Mouse (Mus musculus): ENCODE results near the gene Adamts7. TPM values are rescaled to one million over a fixed set of nuclear protein-coding genes. Genes with fewer than 3 reads are reported as not detected.

The Adamts7 gene
- polyA plus RNA-seq, 1 experiment = 19.9 TPM

DNA sequence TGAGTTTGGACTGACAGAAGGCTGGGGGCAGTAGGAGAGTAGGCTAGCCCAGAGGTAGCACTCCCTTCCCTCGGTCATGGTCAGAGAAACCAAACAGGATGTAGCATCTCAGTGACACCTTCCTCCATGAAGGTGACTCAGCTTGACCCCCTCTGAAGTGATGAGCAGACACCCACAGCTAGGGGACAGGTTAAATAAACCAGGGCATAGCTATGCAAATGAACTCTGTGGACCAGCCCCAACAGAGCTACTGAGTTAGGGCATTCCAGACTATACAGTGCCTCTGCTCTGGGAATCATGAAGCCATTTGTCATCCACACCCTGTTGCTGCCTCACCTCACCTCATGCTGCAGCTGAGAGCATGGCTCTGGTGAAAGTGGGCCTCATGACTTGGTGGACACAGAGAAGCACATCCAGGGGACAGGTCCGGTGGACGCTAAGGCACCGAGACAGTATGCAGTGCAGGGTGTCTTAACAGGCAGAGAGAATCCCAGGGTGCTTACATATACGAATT lies 71.1 kb downstream of the Adamts7 start:
- H3K36me3 ChIP-seq (ENCODE audit: control insufficient read depth, insufficient read depth) = no peaks in the 10 kb centered on the region
- H3K4me2 ChIP-seq (ENCODE audit: low read depth) = no peak overlapping the region
- H3K79me2 ChIP-seq (ENCODE audit: control insufficient read depth, insufficient read depth) = no peaks in the 10 kb centered on the region
- H3K4me3 ChIP-seq = no peak overlapping the region
- TF ChIP-seq SRF (IDR thresholded peaks at IDR 0.05; ENCODE audit: control insufficient read depth, insufficient read length, low read depth) = no peak
- no peak overlapping the region for H3ac ChIP-seq (ENCODE audit: control insufficient read depth, insufficient read length)
- no peaks in the 10 kb centered on the region for H3K27me3 ChIP-seq (ENCODE audit: control insufficient read depth, insufficient read depth, insufficient read length)

DNA sequence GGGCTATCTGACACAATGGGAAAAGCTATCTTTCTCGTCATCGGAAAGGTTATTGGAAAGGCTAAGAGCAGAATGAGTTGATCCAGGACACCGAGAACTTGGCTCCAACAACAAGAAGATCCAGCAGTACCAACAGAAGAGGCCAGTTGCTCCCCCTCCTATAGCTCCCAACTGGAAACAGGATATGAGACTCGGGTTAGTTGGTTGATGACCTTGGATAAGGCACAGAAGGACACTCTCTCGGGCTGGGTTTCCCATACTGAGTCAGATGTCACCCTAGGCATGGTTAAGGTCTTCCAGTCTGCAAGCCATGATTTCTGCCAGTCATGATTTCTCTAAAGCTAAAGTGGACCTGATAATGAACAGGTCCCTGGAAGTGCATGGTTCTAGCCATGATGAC lies 71.9 kb downstream of the Adamts7 start:
- Histone ChIP-seq H3K79me2 (ENCODE audit: control insufficient read depth, insufficient read depth) (no peaks in the 10 kb centered on the region), H3K4me3 (no peak overlapping the region), H3ac (ENCODE audit: control insufficient read depth, insufficient read length) (no peak overlapping the region), H3K4me2 (ENCODE audit: low read depth) (no peak overlapping the region), H3K27me3 (ENCODE audit: control insufficient read depth, insufficient read depth, insufficient read length) (no peaks in the 10 kb centered on the region), H3K36me3 (ENCODE audit: control insufficient read depth, insufficient read depth) (no peaks in the 10 kb centered on the region)
- no peak for TF ChIP-seq TCF3 (IDR thresholded peaks at IDR 0.05; ENCODE audit: insufficient read length, low read depth)
- TF ChIP-seq SRF (IDR thresholded peaks at IDR 0.05; ENCODE audit: control insufficient read depth, insufficient read length, low read depth) = no peak
- TF ChIP-seq REST (IDR thresholded peaks at IDR 0.05; ENCODE audit: insufficient read depth, insufficient read length) = no peak
- no peak for TF ChIP-seq POLR2AphosphoS2 (IDR thresholded peaks at IDR 0.05; ENCODE audit: insufficient read length, low read depth)
- TF ChIP-seq MYOD1 (IDR thresholded peaks at IDR 0.05; ENCODE audit: control insufficient read depth in 1 of 3, insufficient read length in 2 of 3, low read depth in 2 of 3) = no peak
- TF ChIP-seq POLR2A (IDR thresholded peaks at IDR 0.05; ENCODE audit: insufficient read length, low read depth) = no peak
- no peak for TF ChIP-seq E2F4 (IDR thresholded peaks at IDR 0.05; ENCODE audit: insufficient read depth)
- no peak for TF ChIP-seq USF1 (IDR thresholded peaks at IDR 0.05; ENCODE audit: low read depth)
- TF ChIP-seq CEBPB (IDR thresholded peaks at IDR 0.05; ENCODE audit: insufficient read depth, poor library complexity, severe bottlenecking) = no peak
- TF ChIP-seq TCF12 (IDR thresholded peaks at IDR 0.05; ENCODE audit: insufficient read depth, poor library complexity, severe bottlenecking) = no peak
- no peak for TF ChIP-seq MYOG (IDR thresholded peaks at IDR 0.05; ENCODE audit: control insufficient read depth in 1 of 3, insufficient read depth in 1 of 3, insufficient read length in 2 of 3, low read depth in 2 of 3)

- no peaks in the 10 kb centered on the region for H3K27me3 ChIP-seq (ENCODE audit: control insufficient read depth, insufficient read depth, insufficient read length)
- TF ChIP-seq MAX (IDR thresholded peaks at IDR 0.05; ENCODE audit: low read depth) = no peak
- H3K36me3 ChIP-seq (ENCODE audit: control insufficient read depth, insufficient read depth) = no peaks in the 10 kb centered on the region
Observed at GRCm38 (mm10) chr9:90235258-90235882, 72.5 kb downstream of the Adamts7 start.

DNA sequence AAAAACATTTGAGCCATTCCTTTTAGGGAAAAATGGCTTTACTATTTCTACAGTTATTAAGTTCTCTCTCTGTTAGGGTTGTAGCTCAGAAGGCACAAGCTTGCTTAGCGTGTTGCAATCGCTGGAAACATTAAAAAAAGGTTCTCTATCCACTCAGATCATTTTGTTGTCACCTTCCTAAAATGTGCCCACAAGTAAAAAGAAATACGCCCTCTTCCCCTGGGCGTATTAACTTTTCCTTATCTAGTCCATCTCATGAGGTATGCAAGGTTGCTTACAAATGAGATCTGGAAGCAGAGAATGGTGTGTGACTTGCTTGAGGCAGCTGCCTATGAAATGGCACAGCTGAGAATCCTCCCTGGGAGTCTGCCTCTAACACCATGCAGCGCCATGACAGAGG lies 73.9 kb downstream of the Adamts7 start:
- Histone ChIP-seq H3K27me3 (ENCODE audit: control insufficient read depth, insufficient read depth, insufficient read length) (no peaks in the 10 kb centered on the region), H3K4me3 (no peak overlapping the region), H3K36me3 (ENCODE audit: control insufficient read depth, insufficient read depth) (no peaks in the 10 kb centered on the region), H3K79me2 (ENCODE audit: control insufficient read depth, insufficient read depth) (no peaks in the 10 kb centered on the region), H3K4me2 (ENCODE audit: low read depth) (no peak overlapping the region), H3ac (ENCODE audit: control insufficient read depth, insufficient read length) (no peak overlapping the region)
- TF ChIP-seq MYOD1 (IDR thresholded peaks at IDR 0.05; ENCODE audit: control insufficient read depth in 1 of 3, insufficient read length in 2 of 3, low read depth in 2 of 3) (no peak), MAX (IDR thresholded peaks at IDR 0.05; ENCODE audit: low read depth) (no peak), TCF3 (IDR thresholded peaks at IDR 0.05; ENCODE audit: insufficient read length, low read depth) (no peak), SRF (IDR thresholded peaks at IDR 0.05; ENCODE audit: control insufficient read depth, insufficient read length, low read depth) (no peak), TCF12 (IDR thresholded peaks at IDR 0.05; ENCODE audit: insufficient read depth, poor library complexity, severe bottlenecking) (no peak), POLR2A (IDR thresholded peaks at IDR 0.05; ENCODE audit: insufficient read length, low read depth) (no peak), E2F4 (IDR thresholded peaks at IDR 0.05; ENCODE audit: insufficient read depth) (no peak), USF1 (IDR thresholded peaks at IDR 0.05; ENCODE audit: low read depth) (no peak), CEBPB (IDR thresholded peaks at IDR 0.05; ENCODE audit: insufficient read depth, poor library complexity, severe bottlenecking) (no peak), REST (IDR thresholded peaks at IDR 0.05; ENCODE audit: insufficient read depth, insufficient read length) (no peak), MYOG (IDR thresholded peaks at IDR 0.05; ENCODE audit: control insufficient read depth in 1 of 3, insufficient read depth in 1 of 3, insufficient read length in 2 of 3, low read depth in 2 of 3) (no peak), POLR2AphosphoS2 (IDR thresholded peaks at IDR 0.05; ENCODE audit: insufficient read length, low read depth) (no peak)

More at GRCm38 (mm10) chr9:90235258-90235882, 72.5 kb downstream of the Adamts7 start:
- Histone ChIP-seq H3K79me2 (ENCODE audit: control insufficient read depth, insufficient read depth) (no peaks in the 10 kb centered on the region), H3K4me3 (no peak overlapping the region), H3ac (ENCODE audit: control insufficient read depth, insufficient read length) (no peak overlapping the region), H3K4me2 (ENCODE audit: low read depth) (no peak overlapping the region)

GRCm38 (mm10) chr9:90237232-90238062 lies 74.6 kb downstream of the Adamts7 start:
- Histone ChIP-seq H3K27me3 (ENCODE audit: control insufficient read depth, insufficient read depth, insufficient read length) (no peaks in the 10 kb centered on the region), H3ac (ENCODE audit: control insufficient read depth, insufficient read length) (no peak overlapping the region), H3K4me3 (no peak overlapping the region), H3K4me2 (ENCODE audit: low read depth) (no peak overlapping the region), H3K36me3 (ENCODE audit: control insufficient read depth, insufficient read depth) (no peaks in the 10 kb centered on the region), H3K79me2 (ENCODE audit: control insufficient read depth, insufficient read depth) (no peaks in the 10 kb centered on the region)
- TF ChIP-seq MYOG (IDR thresholded peaks at IDR 0.05; ENCODE audit: control insufficient read depth in 1 of 3, insufficient read depth in 1 of 3, insufficient read length in 2 of 3, low read depth in 2 of 3) (no peak), SRF (IDR thresholded peaks at IDR 0.05; ENCODE audit: control insufficient read depth, insufficient read length, low read depth) (no peak), E2F4 (IDR thresholded peaks at IDR 0.05; ENCODE audit: insufficient read depth) (no peak), MAX (IDR thresholded peaks at IDR 0.05; ENCODE audit: low read depth) (no peak), MYOD1 (IDR thresholded peaks at IDR 0.05; ENCODE audit: control insufficient read depth in 1 of 3, insufficient read length in 2 of 3, low read depth in 2 of 3) (no peak), USF1 (IDR thresholded peaks at IDR 0.05; ENCODE audit: low read depth) (no peak), REST (IDR thresholded peaks at IDR 0.05; ENCODE audit: insufficient read depth, insufficient read length) (no peak), CEBPB (IDR thresholded peaks at IDR 0.05; ENCODE audit: insufficient read depth, poor library complexity, severe bottlenecking) (no peak), TCF12 (IDR thresholded peaks at IDR 0.05; ENCODE audit: insufficient read depth, poor library complexity, severe bottlenecking) (no peak), POLR2A (IDR thresholded peaks at IDR 0.05; ENCODE audit: insufficient read length, low read depth) (no peak), TCF3 (IDR thresholded peaks at IDR 0.05; ENCODE audit: insufficient read length, low read depth) (no peak), POLR2AphosphoS2 (IDR thresholded peaks at IDR 0.05; ENCODE audit: insufficient read length, low read depth) (no peak)

All from myocyte (in vitro differentiated cells).